Mouse (Mus musculus): ENCODE measurements around the gene Pdss1. TPM values are rescaled to one million over a fixed set of nuclear protein-coding genes. Genes with fewer than 3 reads are reported as not detected.

Pdss1 gene
- polyA plus RNA-seq (2017; shearing (Covaris generic)), result 5.2 TPM

DNA sequence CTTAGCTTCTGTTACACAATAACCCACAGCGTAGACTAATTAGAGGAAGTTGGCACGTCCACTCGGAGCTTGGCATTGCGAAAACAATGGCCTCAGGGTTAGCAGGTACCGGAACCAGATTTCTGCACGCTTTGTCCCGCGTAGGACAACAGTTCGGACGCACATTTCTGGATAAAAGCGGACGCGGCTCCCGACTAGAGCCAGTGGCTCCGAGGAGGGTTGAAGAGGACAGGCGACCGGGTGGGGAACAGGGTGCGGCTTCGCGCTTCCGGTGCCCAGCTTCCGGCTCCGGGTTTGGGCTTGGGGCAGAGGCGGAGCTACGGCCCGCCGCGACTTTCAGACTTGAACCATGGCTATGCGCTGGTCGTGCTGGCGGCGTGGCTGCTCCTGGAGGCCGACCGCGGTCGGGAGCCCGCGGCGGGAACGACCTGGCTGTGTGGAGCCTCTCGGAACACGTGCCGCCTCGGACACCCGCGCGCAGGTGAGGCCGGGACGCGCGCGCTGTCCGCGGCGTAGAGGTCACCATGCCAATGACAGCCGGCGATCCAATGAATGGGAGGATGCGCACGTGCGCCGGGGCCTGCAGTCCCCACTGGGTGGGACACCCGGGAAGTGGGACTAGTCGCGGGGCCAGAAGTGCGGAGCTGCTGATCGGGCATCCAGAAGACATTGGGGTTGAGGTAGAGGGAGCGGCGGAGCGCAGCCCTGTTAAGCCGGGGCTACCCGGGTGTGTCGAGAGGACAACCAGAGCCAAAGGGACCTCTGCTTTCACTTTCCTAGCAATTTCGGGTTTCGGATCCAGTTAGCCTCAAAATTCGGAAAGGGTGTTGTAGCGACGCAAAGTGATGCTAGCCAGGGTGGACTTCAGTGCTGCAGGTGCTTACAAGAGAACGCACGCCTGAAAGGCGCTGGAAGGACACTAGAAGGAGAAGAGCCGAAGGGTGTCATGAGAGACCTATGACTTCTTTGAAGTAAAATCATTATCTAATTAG is at the start of gene Pdss1:
TSS of gene Pdss1 (plus strand) at position 241 of the 992 bp plus-strand sequence.

Other genes starting within 250 kb of the Pdss1 start
- 57.2 TPM for gene Apbb1ip, start 121.4 kb upstream of the Pdss1 start, polyA plus RNA-seq (2017; shearing (Covaris generic))
- 152 TPM for gene Abi1, start 144.7 kb downstream of the Pdss1 start, polyA plus RNA-seq (2017; shearing (Covaris generic))
- gene Acbd5, start 172.6 kb downstream of the Pdss1 start, polyA plus RNA-seq (2017; shearing (Covaris generic)), result 62.3 TPM

All from effector memory CD4-positive, alpha-beta T cell, adult 7 months (primary cell).